Mouse (Mus musculus): Measurements from ENCODE around the gene Tbcd. TPM values are rescaled to one million over a fixed set of nuclear protein-coding genes. Genes with fewer than 3 reads are reported as not detected.

Tbcd gene
- polyA plus RNA-seq, 1 experiment: 76.8 TPM

DNA sequence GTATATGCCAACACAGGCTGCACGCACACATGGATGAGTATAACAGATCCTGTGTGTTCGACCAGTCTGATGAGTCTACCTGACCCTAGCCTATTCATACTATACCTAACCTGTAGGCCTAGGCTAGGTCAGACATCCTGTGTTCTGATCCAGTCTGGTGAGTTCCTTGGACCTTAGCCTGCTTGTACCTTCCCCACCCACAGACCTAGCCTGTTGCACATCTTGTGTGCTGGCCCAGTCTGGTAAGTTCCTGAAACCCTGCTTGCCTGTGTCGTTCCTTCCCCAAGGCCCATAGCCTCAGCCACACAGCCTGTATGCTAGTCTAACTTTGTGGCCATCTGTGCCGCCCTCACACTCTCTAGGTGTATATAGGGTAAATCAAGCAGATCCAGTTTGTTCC, 112.5 kb downstream of the Tbcd start:
- H3K27me3 ChIP-seq (ENCODE audit: control insufficient read depth, insufficient read depth, low read length): no peaks in the 10 kb centered on the region
- TF ChIP-seq POLR2A (IDR thresholded peaks at IDR 0.05; ENCODE audit: borderline replicate concordance, insufficient read depth, low read length) (no peak), CTCF (IDR thresholded peaks at IDR 0.05; ENCODE audit: borderline replicate concordance, insufficient read depth, low read depth, low read length) (no peak)
- no peak overlapping the region for H3K27ac ChIP-seq (ENCODE audit: insufficient read depth, low read length)
- WGBS: 90% methylated on average over 4 of the region's 4 CpGs
- no peak for DNase-seq
- no peaks in the 10 kb centered on the region; the same call in 1 of the 2 replicates for H3K4me1 ChIP-seq (ENCODE audit: control insufficient read depth, insufficient read depth, low read length)
- no peak overlapping the region for H3K4me3 ChIP-seq (replicated peaks; ENCODE audit: insufficient read depth, low read depth, low read length)

DNA sequence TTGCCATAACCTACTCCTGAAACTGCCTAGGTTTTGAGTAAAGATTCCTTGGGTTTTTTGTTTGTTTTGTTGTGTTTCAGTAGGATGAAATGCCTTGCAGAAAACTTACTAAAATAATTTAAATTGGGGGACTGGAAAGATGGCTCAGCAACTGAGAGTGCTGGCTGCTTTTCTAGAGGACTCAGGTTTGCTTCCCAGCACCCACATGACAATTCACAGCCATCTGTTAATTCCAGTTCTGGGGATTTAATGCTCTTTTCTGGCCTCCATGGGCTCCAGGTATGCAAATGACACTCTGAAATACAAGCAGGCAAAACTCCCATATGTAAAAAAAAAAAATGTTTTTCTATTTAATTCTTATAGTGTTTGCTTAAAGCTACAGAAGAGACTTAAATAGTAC, 130.1 kb downstream of the Tbcd start:
- Histone ChIP-seq H3K27ac (ENCODE audit: insufficient read depth, low read length) (no peak overlapping the region), H3K4me3 (replicated peaks; ENCODE audit: insufficient read depth, low read depth, low read length) (no peak overlapping the region), H3K27me3 (ENCODE audit: control insufficient read depth, insufficient read depth, low read length) (no peaks in the 10 kb centered on the region), H3K4me1 (ENCODE audit: control insufficient read depth, insufficient read depth, low read length) (no peaks in the 10 kb centered on the region)
- DNase-seq: no peak
- no peak for TF ChIP-seq POLR2A (IDR thresholded peaks at IDR 0.05; ENCODE audit: borderline replicate concordance, insufficient read depth, low read length)
- TF ChIP-seq CTCF (IDR thresholded peaks at IDR 0.05; ENCODE audit: borderline replicate concordance, insufficient read depth, low read depth, low read length): no peak

- no peak for TF ChIP-seq CTCF (IDR thresholded peaks at IDR 0.05; ENCODE audit: borderline replicate concordance, insufficient read depth, low read depth, low read length)
- TF ChIP-seq POLR2A (IDR thresholded peaks at IDR 0.05; ENCODE audit: borderline replicate concordance, insufficient read depth, low read length): no peak
- H3K4me3 ChIP-seq (replicated peaks; ENCODE audit: insufficient read depth, low read depth, low read length): no peak overlapping the region
- no peak for DNase-seq
- no peaks in the 10 kb centered on the region for H3K27me3 ChIP-seq (ENCODE audit: control insufficient read depth, insufficient read depth, low read length)
- H3K4me1 ChIP-seq (ENCODE audit: control insufficient read depth, insufficient read depth, low read length): no peaks in the 10 kb centered on the region
- H3K27ac ChIP-seq (ENCODE audit: insufficient read depth, low read length): no peak overlapping the region
- WGBS: 81% methylated on average over 6 of the region's 6 CpGs
Observed at GRCm38 (mm10) chr11:121597254-121597653, 145.5 kb downstream of the Tbcd start.

- no peak overlapping the region for H3K4me3 ChIP-seq (replicated peaks; ENCODE audit: insufficient read depth, low read depth, low read length)
- WGBS: 84% methylated on average over 3 of the region's 3 CpGs
- no peaks in the 10 kb centered on the region for H3K27me3 ChIP-seq (ENCODE audit: control insufficient read depth, insufficient read depth, low read length)
- no peak for TF ChIP-seq CTCF (IDR thresholded peaks at IDR 0.05; ENCODE audit: borderline replicate concordance, insufficient read depth, low read depth, low read length)
- DNase-seq: no peak
- H3K4me1 ChIP-seq (ENCODE audit: control insufficient read depth, insufficient read depth, low read length): no peaks in the 10 kb centered on the region
- H3K27ac ChIP-seq (ENCODE audit: insufficient read depth, low read length): no peak overlapping the region
Observed at GRCm38 (mm10) chr11:121601422-121601821, 149.7 kb downstream of the Tbcd start.

DNA sequence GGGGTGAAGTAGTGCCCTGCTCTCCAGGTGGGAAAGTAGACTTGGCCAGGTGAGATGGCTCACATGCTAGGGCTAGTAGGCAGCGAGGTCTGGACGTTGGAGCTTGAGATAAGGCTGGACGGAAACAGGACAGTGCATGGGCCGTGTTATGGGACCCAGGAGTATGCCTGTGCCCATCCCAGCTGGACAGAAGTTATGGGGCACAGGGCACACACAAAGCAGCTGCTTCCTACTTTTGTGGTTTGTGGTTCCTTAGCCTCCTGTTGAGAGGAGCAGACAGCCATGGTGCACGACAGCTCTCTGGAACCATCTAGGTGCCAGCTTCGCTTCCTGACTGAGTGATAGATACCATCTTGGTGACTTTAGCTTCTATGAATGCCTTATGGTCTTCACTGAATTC, 153.9 kb downstream of the Tbcd start:
- Histone ChIP-seq H3K4me1 (ENCODE audit: control insufficient read depth, insufficient read depth, low read length) (no peaks in the 10 kb centered on the region), H3K27me3 (ENCODE audit: control insufficient read depth, insufficient read depth, low read length) (no peaks in the 10 kb centered on the region), H3K27ac (ENCODE audit: insufficient read depth, low read length) (no peak overlapping the region), H3K4me3 (replicated peaks; ENCODE audit: insufficient read depth, low read depth, low read length) (no peak overlapping the region)
- no peak for TF ChIP-seq POLR2A (IDR thresholded peaks at IDR 0.05; ENCODE audit: borderline replicate concordance, insufficient read depth, low read length)
- no peak for TF ChIP-seq CTCF (IDR thresholded peaks at IDR 0.05; ENCODE audit: borderline replicate concordance, insufficient read depth, low read depth, low read length)
- WGBS: 92% methylated on average over 6 of the region's 6 CpGs
- DNase-seq: no peak

DNA sequence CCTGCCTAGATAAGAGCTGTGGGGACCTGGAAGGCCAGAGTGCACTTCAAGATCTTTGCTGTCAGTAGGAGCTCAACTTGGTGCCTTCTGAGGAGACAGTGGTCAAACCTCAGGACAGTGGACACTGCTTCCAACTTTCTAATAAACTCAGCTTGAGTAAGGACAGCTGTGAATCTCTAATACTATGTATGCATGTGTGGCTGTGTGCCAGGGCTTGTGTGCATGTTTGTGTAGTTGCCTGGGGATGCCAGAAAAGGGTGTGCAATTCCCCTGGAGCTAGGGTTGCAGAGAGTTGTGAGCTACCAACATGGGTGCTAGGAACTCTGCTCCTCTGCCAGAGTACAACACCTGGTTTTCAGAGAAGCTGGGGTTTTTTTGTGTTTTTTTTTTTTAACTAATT, 159.2 kb downstream of the Tbcd start:
- H3K4me3 ChIP-seq (replicated peaks; ENCODE audit: insufficient read depth, low read depth, low read length): no peak overlapping the region
- no peak for DNase-seq
- H3K27me3 ChIP-seq (ENCODE audit: control insufficient read depth, insufficient read depth, low read length): no peaks in the 10 kb centered on the region
- no peak overlapping the region for H3K27ac ChIP-seq (ENCODE audit: insufficient read depth, low read length)
- no peaks in the 10 kb centered on the region for H3K4me1 ChIP-seq (ENCODE audit: control insufficient read depth, insufficient read depth, low read length)
- TF ChIP-seq POLR2A (IDR thresholded peaks at IDR 0.05; ENCODE audit: borderline replicate concordance, insufficient read depth, low read length) (no peak), CTCF (IDR thresholded peaks at IDR 0.05; ENCODE audit: borderline replicate concordance, insufficient read depth, low read depth, low read length) (no peak)

GRCm38 (mm10) chr11:121615961-121616485, 164.3 kb downstream of the Tbcd start:
- 91% methylated on average over 3 of the region's 3 CpGs for WGBS
- H3K27ac ChIP-seq (ENCODE audit: insufficient read depth, low read length): no peak overlapping the region
- H3K4me1 ChIP-seq (ENCODE audit: control insufficient read depth, insufficient read depth, low read length): no peaks in the 10 kb centered on the region
- H3K4me3 ChIP-seq (replicated peaks; ENCODE audit: insufficient read depth, low read depth, low read length): no peak overlapping the region
- no peaks in the 10 kb centered on the region for H3K27me3 ChIP-seq (ENCODE audit: control insufficient read depth, insufficient read depth, low read length)
- DNase-seq: no peak
- TF ChIP-seq POLR2A (IDR thresholded peaks at IDR 0.05; ENCODE audit: borderline replicate concordance, insufficient read depth, low read length) (no peak), CTCF (IDR thresholded peaks at IDR 0.05; ENCODE audit: borderline replicate concordance, insufficient read depth, low read depth, low read length) (no peak)

DNA sequence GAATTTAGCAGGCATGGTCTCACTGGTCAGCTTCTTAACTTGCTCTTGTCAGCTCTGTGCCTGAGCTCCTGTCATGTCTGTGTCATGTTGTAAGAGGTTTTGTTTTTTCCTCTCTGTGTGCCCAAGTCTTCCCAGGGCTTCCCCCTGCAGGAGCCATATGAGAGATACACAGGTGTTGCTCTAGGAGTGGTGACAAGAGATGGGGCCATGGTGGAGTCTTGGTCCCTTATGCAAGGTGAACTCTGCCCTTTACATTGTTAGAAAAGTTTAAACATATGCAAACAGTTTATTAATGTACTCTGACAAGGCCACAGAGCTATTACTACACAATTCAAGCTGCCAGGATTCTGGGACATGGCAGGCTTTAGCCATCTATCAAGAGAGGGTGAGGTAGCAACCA, 164.8 kb downstream of the Tbcd start:
- DNase-seq: no peak
- TF ChIP-seq CTCF (IDR thresholded peaks at IDR 0.05; ENCODE audit: borderline replicate concordance, insufficient read depth, low read depth, low read length): no peak
- TF ChIP-seq POLR2A (IDR thresholded peaks at IDR 0.05; ENCODE audit: borderline replicate concordance, insufficient read depth, low read length): no peak
- Histone ChIP-seq H3K4me3 (replicated peaks; ENCODE audit: insufficient read depth, low read depth, low read length) (no peak overlapping the region), H3K27me3 (ENCODE audit: control insufficient read depth, insufficient read depth, low read length) (no peaks in the 10 kb centered on the region), H3K27ac (ENCODE audit: insufficient read depth, low read length) (no peak overlapping the region), H3K4me1 (ENCODE audit: control insufficient read depth, insufficient read depth, low read length) (no peaks in the 10 kb centered on the region)

All from cerebellum, adult 2 months (tissue).